Mouse (Mus musculus): ENCODE results near the gene Bhlhe40.
A peak's percentile ranks its signal among the peaks of the same experiment; 100 is the strongest.

Gene Bhlhe40

GRCm38 (mm10) chr6:108694965-108695724 is 34.7 kb downstream of the Bhlhe40 start:
- DNase-seq (ENCODE audit: low read depth, low spot score) = no peak

- DNase-seq (ENCODE audit: low read depth, low spot score) = no peak
These were observed 35.7 kb downstream of the Bhlhe40 start for GRCm38 (mm10) chr6:108695844-108696821.

GRCm38 (mm10) chr6:108696822-108697202 is 36.4 kb downstream of the Bhlhe40 start:
- DNase-seq (ENCODE audit: low read depth, low spot score) = no peak

GRCm38 (mm10) chr6:108697345-108697744 is 36.9 kb downstream of the Bhlhe40 start:
- DNase-seq (ENCODE audit: low read depth, low spot score) = no peak

GRCm38 (mm10) chr6:108698343-108698870 is 38.0 kb downstream of the Bhlhe40 start:
- peak; percentile 40 for DNase-seq (ENCODE audit: low read depth, low spot score)

- no peak for DNase-seq (ENCODE audit: low read depth, low spot score)
These were observed 39.2 kb downstream of the Bhlhe40 start for GRCm38 (mm10) chr6:108699679-108700078.

GRCm38 (mm10) chr6:108700638-108701343 is 40.4 kb downstream of the Bhlhe40 start:
- peak; percentile 19 for DNase-seq (ENCODE audit: low read depth, low spot score)

GRCm38 (mm10) chr6:108702648-108703047 is 42.2 kb downstream of the Bhlhe40 start:
- no peak for DNase-seq (ENCODE audit: low read depth, low spot score)

- DNase-seq (ENCODE audit: low read depth, low spot score) = no peak
These were observed 42.7 kb downstream of the Bhlhe40 start for GRCm38 (mm10) chr6:108703085-108703484.

- DNase-seq (ENCODE audit: low read depth, low spot score) = no peak
These were observed 44.1 kb downstream of the Bhlhe40 start for GRCm38 (mm10) chr6:108704316-108705080.

GRCm38 (mm10) chr6:108705957-108706356 is 45.5 kb downstream of the Bhlhe40 start:
- DNase-seq (ENCODE audit: low read depth, low spot score) = no peak

GRCm38 (mm10) chr6:108706994-108707645 is 46.7 kb downstream of the Bhlhe40 start:
- no peak for DNase-seq (ENCODE audit: low read depth, low spot score)

GRCm38 (mm10) chr6:108709131-108709470 is 48.7 kb downstream of the Bhlhe40 start:
- DNase-seq (ENCODE audit: low read depth, low spot score) = no peak

GRCm38 (mm10) chr6:108709471-108710231 is 49.2 kb downstream of the Bhlhe40 start:
- DNase-seq (ENCODE audit: low read depth, low spot score) = peak; percentile 90

- no peak for DNase-seq (ENCODE audit: low read depth, low spot score)
These were observed 50.2 kb downstream of the Bhlhe40 start for GRCm38 (mm10) chr6:108710667-108711066.

GRCm38 (mm10) chr6:108711192-108711964 is 50.9 kb downstream of the Bhlhe40 start:
- no peak for DNase-seq (ENCODE audit: low read depth, low spot score)

- DNase-seq (ENCODE audit: low read depth, low spot score) = no peak
These were observed 51.7 kb downstream of the Bhlhe40 start for GRCm38 (mm10) chr6:108712148-108712547.

GRCm38 (mm10) chr6:108713175-108713974 is 52.9 kb downstream of the Bhlhe40 start:
- DNase-seq (ENCODE audit: low read depth, low spot score) = no peak
